Mouse (Mus musculus) myocyte (in vitro differentiated cells): ENCODE data around the gene Copg2.

Experiments
- CEBPB ChIP-seq: IDR thresholded peaks from 2 replicates; pipeline ENCODE4 v1.6.1; 2011; ENCODE audit warnings: mild to moderate bottlenecking, moderate library complexity; ENCODE audit not compliant: poor library complexity, insufficient read depth, severe bottlenecking
- E2F4 ChIP-seq: IDR thresholded peaks from one replicate; pipeline ENCODE4 v1.6.1; 2011; ENCODE audit warnings: mild to moderate bottlenecking, control low read depth, moderate library complexity; ENCODE audit not compliant: insufficient read depth
- MAX ChIP-seq: IDR thresholded peaks from one replicate; pipeline ENCODE4 v1.6.1; 2011; ENCODE audit warnings: low read depth, mild to moderate bottlenecking, control low read depth
- MYOD1 ChIP-seq, 3 experiments: IDR thresholded peaks; one replicate each; pipeline ENCODE4 v1.6.1; 2011; ENCODE audit warnings: control low read depth in 2 of 3, low read depth in 2 of 3, mild to moderate bottlenecking in 2 of 3, moderate library complexity in 1 of 3; ENCODE audit not compliant: insufficient read length in 2 of 3, control insufficient read depth in 1 of 3
- MYOG ChIP-seq, 3 experiments: IDR thresholded peaks; one replicate each; pipeline ENCODE4 v1.6.1; 2011; ENCODE audit warnings: control low read depth in 2 of 3, low read depth in 2 of 3, mild to moderate bottlenecking in 2 of 3; ENCODE audit not compliant: insufficient read length in 2 of 3, control insufficient read depth in 1 of 3, insufficient read depth in 1 of 3
- POLR2A ChIP-seq: IDR thresholded peaks from one replicate; pipeline ENCODE4 v1.6.1; 2011; ENCODE audit warnings: low read depth, mild to moderate bottlenecking, control low read depth, moderate library complexity; ENCODE audit not compliant: insufficient read length
- POLR2AphosphoS2 ChIP-seq: IDR thresholded peaks from one replicate; pipeline ENCODE4 v1.6.1; 2011; ENCODE audit warnings: low read depth, control low read depth; ENCODE audit not compliant: insufficient read length
- REST ChIP-seq: IDR thresholded peaks from one replicate; pipeline ENCODE4 v1.6.1; 2011; ENCODE audit warnings: mild to moderate bottlenecking, control low read depth, moderate library complexity; ENCODE audit not compliant: insufficient read depth, insufficient read length
- SRF ChIP-seq: IDR thresholded peaks from one replicate; pipeline ENCODE4 v1.6.1; 2011; ENCODE audit warnings: low read depth; ENCODE audit not compliant: control insufficient read depth, insufficient read length
- TCF12 ChIP-seq: IDR thresholded peaks from one replicate; pipeline ENCODE4 v1.6.1; 2011; ENCODE audit warnings: mild to moderate bottlenecking, control low read depth; ENCODE audit not compliant: poor library complexity, insufficient read depth, severe bottlenecking
- TCF3 ChIP-seq: IDR thresholded peaks from one replicate; pipeline ENCODE4 v1.6.1; 2011; ENCODE audit warnings: low read depth, control low read depth; ENCODE audit not compliant: insufficient read length
- USF1 ChIP-seq: IDR thresholded peaks from one replicate; pipeline ENCODE4 v1.6.1; 2011; ENCODE audit warnings: low read depth, mild to moderate bottlenecking, control low read depth, moderate library complexity

DNA sequence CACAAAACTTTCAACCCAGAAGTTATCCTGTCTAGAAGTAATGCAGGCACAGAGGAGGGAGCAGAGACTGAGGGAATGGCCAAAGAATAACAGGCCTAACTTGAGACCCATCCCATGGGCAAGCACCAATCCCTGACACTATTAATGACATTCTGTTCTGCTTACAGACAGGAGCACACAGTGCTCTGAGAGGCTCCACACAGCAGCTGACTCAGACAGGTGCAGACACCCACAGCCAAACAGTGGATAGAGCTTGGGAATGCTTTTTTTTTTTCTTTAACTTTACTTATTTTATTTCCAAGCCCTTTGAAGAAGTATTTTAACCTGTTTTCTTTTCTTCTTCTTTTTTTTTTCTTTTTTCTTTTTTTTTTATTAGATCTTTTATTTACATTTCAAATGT, 4.8 kb downstream of the Copg2 start:
- no peak for TF ChIP-seq POLR2A
- no peak for TF ChIP-seq POLR2AphosphoS2
- TF ChIP-seq SRF = no peak
- TF ChIP-seq MAX = no peak
- TF ChIP-seq MYOD1 (IDR thresholded peaks at IDR 0.05; ENCODE audit: control insufficient read depth in 1 of 3, insufficient read length in 2 of 3, low read depth in 2 of 3) = peak in 2 of 3 experiments; percentile 73 to 74
- TF ChIP-seq TCF3 = no peak
- no peak for TF ChIP-seq E2F4
- no peak for TF ChIP-seq CEBPB
- TF ChIP-seq TCF12 = peak; percentile 64
- TF ChIP-seq USF1 = no peak
- peak in 2 of 3 experiments; percentile 57 to 61 for TF ChIP-seq MYOG (IDR thresholded peaks at IDR 0.05; ENCODE audit: control insufficient read depth in 1 of 3, insufficient read depth in 1 of 3, insufficient read length in 2 of 3, low read depth in 2 of 3)
- TF ChIP-seq REST = no peak
